Mouse (Mus musculus): Measurements from ENCODE around the gene Gm9736.

DNA sequence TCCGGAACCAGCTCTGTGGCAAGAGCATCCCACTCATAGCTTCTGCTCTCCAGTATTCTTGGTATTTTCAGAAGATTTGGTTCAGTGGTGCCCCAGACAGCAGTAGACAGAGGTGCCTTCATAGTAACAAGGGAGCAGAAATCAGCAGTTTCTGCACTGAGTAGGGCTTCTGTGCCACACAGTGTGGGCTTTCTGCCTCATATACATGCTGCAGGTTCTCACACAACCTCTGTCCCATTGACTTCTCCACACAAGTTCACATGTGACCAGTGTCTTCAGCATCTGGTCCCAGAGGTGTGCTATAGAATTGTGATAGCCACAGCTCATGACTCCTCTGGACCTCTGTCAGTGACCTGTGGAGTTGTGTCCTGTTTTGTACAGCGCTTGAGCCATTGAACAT lies 37.5 kb upstream of the Gm9736 start:
- TF ChIP-seq USF1 (IDR thresholded peaks at IDR 0.05; ENCODE audit: low read depth) (no peak), POLR2AphosphoS2 (IDR thresholded peaks at IDR 0.05; ENCODE audit: insufficient read length, low read depth) (no peak), POLR2A (IDR thresholded peaks at IDR 0.05; ENCODE audit: insufficient read length, low read depth) (no peak), MYOD1 (IDR thresholded peaks at IDR 0.05; ENCODE audit: control insufficient read depth in 1 of 3, insufficient read length in 2 of 3, low read depth in 2 of 3) (no peak), TCF12 (IDR thresholded peaks at IDR 0.05; ENCODE audit: insufficient read depth, poor library complexity, severe bottlenecking) (no peak)

Data from myocyte (in vitro differentiated cells).